Mouse (Mus musculus) heart, embryonic 13.5 days (tissue): Measurements from ENCODE around the gene Hsd3b7. TPM values are rescaled to one million over a fixed set of nuclear protein-coding genes. Genes with fewer than 3 reads are reported as not detected.

ENCODE experiments used
- ATAC-seq: fragments of 200-750 bp; cut with Nextera tagmentation; 2 replicates; pipeline ENCODE4 v1.8.0; 2017; ENCODE audit warnings: moderate TSS enrichment; ENCODE audit not compliant: insufficient number of reproducible peaks, low FRiP score, low TSS enrichment; ENCODE audit errors: extremely low read depth
- H3K27ac ChIP-seq: fragments of 300-500 bp; sonication (generic); replicated peaks from 2 replicates; pipeline ENCODE4 v1.5.1; 2015; ENCODE audit warnings: moderate library complexity, mild to moderate bottlenecking, inconsistent platforms
- H3K27me3 ChIP-seq: fragments of 300-500 bp; sonication (generic); replicated peaks from 2 replicates; pipeline ENCODE4 v1.6.1; 2015; ENCODE audit warnings: mild to moderate bottlenecking, inconsistent platforms
- H3K36me3 ChIP-seq: fragments of 300-500 bp; sonication (generic); 2 replicates; pipeline ENCODE4 v1.6.1; 2015; ENCODE audit warnings: mild to moderate bottlenecking, inconsistent platforms
- H3K4me1 ChIP-seq: fragments of 300-500 bp; sonication (generic); 2 replicates; pipeline ENCODE4 v1.6.1; 2015; ENCODE audit warnings: inconsistent platforms
- H3K4me2 ChIP-seq: fragments of 300-500 bp; sonication (generic); 2 replicates; pipeline ENCODE4 v1.6.1; 2015; ENCODE audit warnings: inconsistent platforms, mild to moderate bottlenecking, moderate library complexity
- H3K4me3 ChIP-seq: fragments of 300-500 bp; sonication (generic); 2 replicates; pipeline ENCODE4 v1.5.1; 2015; ENCODE audit warnings: moderate library complexity, mild to moderate bottlenecking, inconsistent platforms
- H3K9ac ChIP-seq: fragments of 300-500 bp; sonication (generic); 2 replicates; pipeline ENCODE4 v1.6.1; 2015; ENCODE audit warnings: inconsistent platforms, mild to moderate bottlenecking, moderate library complexity
- H3K9me3 ChIP-seq: fragments of 300-500 bp; sonication (generic); 2 replicates; pipeline ENCODE4 v1.6.1; 2016; ENCODE audit warnings: inconsistent platforms
- WGBS: fragments of 180-500 bp; shearing (Covaris S2); methylation state at CpG from one replicate; pipeline ENCODE4 v1.1.7; 2015; ENCODE audit warnings: mixed read lengths; 5-methylcytosine and 5-hydroxymethylcytosine counted together
- polyA plus RNA-seq: library from polyadenylated mRNA; unstranded; fragments of >200 nt; fragmentation: Nextera tagmentation; extraction: Ambion mirVana; gene quantifications from 2 replicates; pipeline ENCODE4 v1.2.1, GENCODE M21; 2015

Gene Hsd3b7
- polyA plus RNA-seq, 1 experiment from 2014 or later, result 19.5 TPM

DNA sequence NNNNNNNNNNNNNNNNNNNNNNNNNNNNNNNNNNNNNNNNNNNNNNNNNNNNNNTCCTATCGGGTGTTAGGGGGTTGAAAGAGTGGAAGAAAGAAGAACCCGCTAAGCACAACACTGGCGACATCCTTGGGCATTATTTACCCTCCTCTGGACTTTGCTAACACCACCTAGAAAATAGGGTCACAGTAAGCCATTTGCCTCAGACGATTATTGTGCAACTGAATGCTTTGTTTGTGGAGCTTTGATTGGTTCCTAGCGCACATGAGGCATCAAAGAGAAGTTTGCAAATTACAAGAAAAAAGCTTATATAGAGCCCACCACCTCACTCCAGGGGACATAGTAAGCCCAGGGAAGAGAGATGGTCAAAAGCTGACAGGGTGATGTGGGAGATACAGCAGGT lies 8.4 kb downstream of the Hsd3b7 start:
- Histone ChIP-seq H3K27me3 (no peaks in the 10 kb centered on the region), H3K4me2 (no peak overlapping the region), H3K9me3 (no peaks in the 10 kb centered on the region), H3K4me3 (no peak overlapping the region), H3K4me1 (peaks cover under 1% of the 10 kb centered on the region; the same call in 1 of the 2 replicates), H3K27ac (no peak overlapping the region), H3K9ac (no peak overlapping the region), H3K36me3 (peaks cover 8% of the 10 kb centered on the region; the same call in 1 of the 2 replicates)
- 63% methylated on average over 5 of the region's 5 CpGs for WGBS
- ATAC-seq, result no peak

DNA sequence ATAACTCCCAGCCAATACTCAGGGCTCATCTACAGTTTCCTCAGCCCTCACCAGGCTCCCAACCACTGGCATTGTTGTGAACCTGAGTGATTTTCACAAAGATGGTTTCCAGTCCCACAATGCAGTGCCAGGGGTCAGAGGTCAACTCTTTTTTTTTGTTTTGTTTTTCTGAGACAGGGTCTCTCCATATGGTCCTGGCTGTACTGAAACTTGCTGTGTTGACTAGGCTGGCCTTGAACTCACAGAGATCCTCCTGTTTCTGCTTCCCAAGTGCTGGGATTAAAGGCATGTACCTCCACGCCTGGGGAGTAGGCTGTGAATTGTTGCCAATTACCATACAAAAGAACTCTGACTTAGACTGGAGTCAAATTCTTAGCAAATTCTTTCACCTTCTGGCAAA lies 9.4 kb downstream of the Hsd3b7 start:
- Histone ChIP-seq H3K27me3 (no peaks in the 10 kb centered on the region), H3K4me1 (peaks cover 8% of the 10 kb centered on the region; the same call in 1 of the 2 replicates), H3K36me3 (peaks cover 8% of the 10 kb centered on the region; the same call in 1 of the 2 replicates), H3K4me3 (no peak overlapping the region), H3K9me3 (no peaks in the 10 kb centered on the region), H3K9ac (no peak overlapping the region), H3K27ac (no peak overlapping the region), H3K4me2 (no peak overlapping the region)
- WGBS, result 81% methylated on average over 1 of the region's 1 CpGs
- no peak for ATAC-seq

DNA sequence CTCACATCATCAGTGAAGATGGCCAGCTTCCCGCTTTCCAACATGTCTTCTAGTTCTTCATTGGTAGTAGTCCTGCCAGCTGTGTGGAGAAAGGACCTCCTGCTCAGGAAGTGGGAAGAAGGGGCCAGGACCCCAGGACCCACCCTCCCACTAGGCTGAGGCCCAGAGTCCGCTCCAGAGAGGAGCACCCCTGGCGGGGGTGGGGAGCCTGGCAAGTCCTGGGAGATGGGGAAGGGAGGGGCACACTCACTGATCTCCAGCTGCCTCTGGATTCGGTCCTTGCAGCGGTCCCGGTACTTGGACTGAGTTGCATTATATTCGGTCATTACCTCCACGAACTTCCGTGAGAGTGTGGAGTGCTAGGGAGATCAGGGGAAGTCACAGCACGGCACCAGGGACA lies 10.2 kb downstream of the Hsd3b7 start:
- no peak for ATAC-seq
- Histone ChIP-seq H3K9ac (no peak overlapping the region), H3K4me2 (no peak overlapping the region), H3K4me1 (peaks cover 11% of the 10 kb centered on the region), H3K27me3 (no peaks in the 10 kb centered on the region), H3K27ac (no peak overlapping the region), H3K36me3 (peaks cover 8% of the 10 kb centered on the region; the same call in 1 of the 2 replicates), H3K4me3 (no peak overlapping the region), H3K9me3 (no peaks in the 10 kb centered on the region)
- WGBS, result 59% methylated on average over 10 of the region's 10 CpGs

DNA sequence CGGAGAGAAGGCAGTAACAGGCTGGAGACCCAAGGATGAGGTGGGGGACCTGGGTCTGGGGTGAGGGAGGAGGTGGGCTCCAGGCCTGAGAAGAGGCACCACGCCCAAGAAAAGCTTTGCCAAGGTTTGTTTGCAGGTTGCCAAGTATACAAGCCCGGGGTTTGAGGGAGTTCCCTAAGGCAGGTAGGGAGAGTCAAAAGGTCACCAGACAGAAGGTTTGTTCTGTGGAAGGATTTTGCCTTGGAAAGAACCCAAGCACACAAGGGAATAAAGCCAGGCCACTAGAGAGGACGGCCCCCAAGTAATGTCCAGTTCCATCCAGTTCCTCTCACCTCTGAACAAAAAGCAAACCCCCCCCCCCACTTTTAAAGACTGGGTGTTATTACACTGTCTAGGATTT lies 10.8 kb downstream of the Hsd3b7 start:
- no peaks in the 10 kb centered on the region for H3K9me3 ChIP-seq
- H3K36me3 ChIP-seq, result peaks cover 8% of the 10 kb centered on the region; the same call in 1 of the 2 replicates
- no peak overlapping the region for H3K27ac ChIP-seq
- H3K4me2 ChIP-seq, result no peak overlapping the region
- H3K27me3 ChIP-seq, result no peaks in the 10 kb centered on the region
- peaks cover 14% of the 10 kb centered on the region for H3K4me1 ChIP-seq
- no peak overlapping the region for H3K4me3 ChIP-seq
- 74% methylated on average over 4 of the region's 4 CpGs for WGBS
- no peak overlapping the region for H3K9ac ChIP-seq
- ATAC-seq, result no peak

DNA sequence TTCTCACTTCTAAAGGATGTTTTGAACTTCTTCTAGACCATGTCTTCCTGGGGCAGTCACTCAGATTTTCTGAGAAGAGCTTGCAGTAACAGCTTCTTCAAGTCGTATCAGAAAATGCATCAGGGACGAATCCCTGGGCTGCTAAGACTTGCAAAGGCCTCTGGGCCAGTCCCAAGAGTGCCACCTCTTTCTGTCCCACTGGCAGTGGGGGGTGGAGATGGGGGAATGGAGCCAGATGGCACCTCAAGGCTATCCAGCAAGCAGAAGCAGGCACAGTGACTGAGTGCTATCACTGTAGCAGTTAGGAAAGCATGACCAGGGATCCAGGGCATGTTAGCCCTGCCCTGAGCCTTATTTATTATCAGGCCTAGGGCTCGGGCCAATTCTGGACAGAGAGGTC lies 11.9 kb downstream of the Hsd3b7 start:
- no peak overlapping the region for H3K4me2 ChIP-seq
- no peak overlapping the region for H3K4me3 ChIP-seq
- peaks cover 14% of the 10 kb centered on the region for H3K4me1 ChIP-seq
- WGBS, result 62% methylated on average over 3 of the region's 3 CpGs
- ATAC-seq, result no peak
- no peaks in the 10 kb centered on the region for H3K9me3 ChIP-seq
- peaks cover 8% of the 10 kb centered on the region; the same call in 1 of the 2 replicates for H3K36me3 ChIP-seq
- H3K9ac ChIP-seq, result no peak overlapping the region
- no peaks in the 10 kb centered on the region for H3K27me3 ChIP-seq
- no peak overlapping the region for H3K27ac ChIP-seq

DNA sequence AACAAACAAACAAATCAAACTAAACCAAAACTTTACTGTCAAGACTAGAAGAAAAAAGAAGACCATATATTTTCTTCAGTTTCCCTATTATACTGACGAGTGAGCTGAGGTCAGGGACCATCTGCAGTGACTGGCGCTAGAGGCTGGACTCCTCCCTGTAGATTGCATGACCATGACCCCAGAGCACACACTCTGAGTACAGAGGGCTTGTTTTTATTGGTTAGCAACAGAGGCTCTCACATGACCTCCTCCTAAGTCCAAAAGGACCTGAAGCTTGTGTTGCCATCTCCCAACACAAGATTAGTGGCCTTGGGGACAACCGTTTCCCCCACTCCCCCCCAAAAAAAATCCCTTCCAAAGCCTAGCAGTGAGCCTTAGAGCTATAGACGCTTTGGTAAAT lies 13.4 kb downstream of the Hsd3b7 start:
- H3K9me3 ChIP-seq, result no peaks in the 10 kb centered on the region
- peaks cover 14% of the 10 kb centered on the region for H3K4me1 ChIP-seq
- no peak overlapping the region for H3K4me3 ChIP-seq
- no peak overlapping the region for H3K9ac ChIP-seq
- 0 out of 2 replicates have a peak overlapping the region, but pooled peaks have one; percentile 14 for H3K4me2 ChIP-seq
- H3K27me3 ChIP-seq, result no peaks in the 10 kb centered on the region
- no peak for ATAC-seq
- peak overlapping the region; percentile 53 for H3K27ac ChIP-seq
- H3K36me3 ChIP-seq, result peaks cover 8% of the 10 kb centered on the region; the same call in 1 of the 2 replicates
- 73% methylated on average over 4 of the region's 4 CpGs for WGBS

DNA sequence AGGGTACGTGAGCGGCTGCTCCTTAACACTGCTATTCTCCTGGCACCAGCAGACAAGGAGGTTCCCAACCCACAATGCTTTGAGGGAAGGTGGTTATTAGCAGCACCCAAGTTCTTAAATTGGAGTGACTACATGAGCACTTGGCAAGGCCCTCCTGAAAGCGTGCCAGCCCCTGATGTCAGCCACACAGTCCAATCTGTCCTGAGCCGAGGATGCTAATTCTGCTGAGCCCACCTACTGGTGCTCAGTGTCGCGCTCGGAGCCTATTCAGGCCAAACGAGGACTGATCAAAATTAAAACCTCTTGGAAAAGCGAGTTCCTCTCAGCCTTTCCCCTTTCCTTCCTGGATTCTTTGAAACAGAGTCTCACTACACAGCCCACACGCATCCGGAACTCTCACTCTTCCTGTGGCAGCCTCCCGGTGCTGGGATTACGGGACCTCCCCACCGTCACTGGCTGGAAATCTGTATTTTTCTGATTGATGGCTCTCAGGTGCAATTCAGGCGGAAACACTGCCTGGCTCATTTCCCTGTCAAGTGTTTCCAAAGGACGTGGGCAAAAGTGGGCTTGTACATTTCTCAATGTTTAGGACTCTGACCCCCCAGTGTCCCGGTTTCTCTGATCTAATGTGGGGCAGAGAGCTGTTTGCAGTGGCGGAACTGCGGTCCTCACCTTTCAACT lies 14.0 kb downstream of the Hsd3b7 start:
- Histone ChIP-seq H3K4me3 (no peak overlapping the region), H3K27ac (peak overlapping the region; percentile 53), H3K4me1 (peaks cover 14% of the 10 kb centered on the region), H3K4me2 (0 out of 2 replicates have a peak overlapping the region, but pooled peaks have one; percentile 14), H3K36me3 (peaks cover 8% of the 10 kb centered on the region; the same call in 1 of the 2 replicates), H3K9ac (no peak overlapping the region), H3K9me3 (no peaks in the 10 kb centered on the region), H3K27me3 (no peaks in the 10 kb centered on the region)
- WGBS, result 65% methylated on average over 19 of the region's 19 CpGs
- ATAC-seq, result no peak

DNA sequence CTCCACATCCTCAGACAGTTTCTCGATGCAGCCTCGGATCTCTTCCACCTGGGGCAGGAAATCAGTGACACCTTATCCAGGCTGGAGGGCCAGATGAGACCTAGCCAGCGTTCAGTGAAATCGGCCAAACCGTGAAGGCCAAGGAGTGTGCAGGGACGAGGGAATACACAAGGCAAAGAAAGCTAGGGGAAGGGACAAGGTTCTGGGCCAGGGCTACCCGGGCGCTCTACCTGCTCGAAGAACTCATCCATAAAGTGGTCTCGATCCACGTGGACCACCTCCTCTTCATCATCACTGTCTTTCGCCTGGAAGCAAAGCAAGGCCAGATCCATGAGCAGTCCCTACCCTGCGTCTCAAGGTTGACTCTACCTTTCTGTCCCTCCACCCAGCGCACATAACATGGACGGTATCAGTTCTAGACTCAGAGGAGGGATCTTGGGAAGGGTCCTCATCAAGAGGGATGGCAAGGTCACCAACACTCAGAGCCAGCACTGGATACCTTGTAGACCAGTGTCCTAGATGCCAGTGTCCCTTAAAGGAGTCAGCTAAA lies 14.8 kb downstream of the Hsd3b7 start:
- WGBS, result 85% methylated on average over 15 of the region's 15 CpGs
- Histone ChIP-seq H3K9ac (no peak overlapping the region; the same call in 1 of the 2 replicates), H3K27ac (no peak overlapping the region; the same call in 1 of the 2 replicates)

DNA sequence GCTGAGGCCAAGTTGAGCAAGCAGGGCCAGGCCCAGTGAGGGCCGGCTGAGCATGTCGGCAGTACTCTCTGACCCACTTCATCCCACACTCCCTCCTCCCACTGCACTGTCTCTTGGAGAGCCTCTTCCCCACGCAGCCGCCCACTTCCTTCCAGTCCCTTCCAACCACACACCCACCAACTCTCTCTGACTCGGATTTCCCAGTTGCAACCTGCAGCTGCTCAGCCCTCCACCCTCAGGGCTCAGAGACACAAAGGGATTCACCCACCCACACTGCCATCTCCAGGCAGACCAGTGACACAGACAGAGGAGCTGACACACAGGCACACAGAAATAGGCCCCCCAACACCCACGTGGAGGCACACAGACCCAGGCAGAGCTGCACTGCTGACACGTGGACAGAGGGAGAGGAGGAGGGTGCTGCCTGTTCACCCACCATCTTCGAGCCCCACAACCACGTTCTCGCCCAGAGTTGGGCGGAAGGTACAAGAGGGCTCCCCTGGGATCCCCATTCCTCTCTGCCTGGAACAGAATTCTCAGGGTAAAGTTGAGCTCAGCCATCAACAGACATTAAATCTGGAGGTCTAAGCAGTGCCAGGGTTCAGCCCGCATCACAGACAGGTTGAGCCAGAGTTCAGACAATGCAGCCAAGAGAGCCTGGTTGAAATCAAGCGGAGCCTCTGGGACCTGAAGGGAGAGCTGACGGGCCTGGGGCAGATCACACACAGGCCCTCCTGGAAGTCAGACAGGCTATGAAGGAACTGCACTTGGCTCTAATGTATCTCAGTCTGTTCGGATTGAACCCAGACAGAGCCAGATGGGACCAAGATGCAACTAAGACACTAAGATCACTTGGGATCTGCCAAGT lies 15.8 kb downstream of the Hsd3b7 start:
- H3K36me3 ChIP-seq, result no peaks in the 10 kb centered on the region
- peak overlapping the region; percentile 44 for H3K9ac ChIP-seq
- no peak overlapping the region for H3K4me3 ChIP-seq
- peaks cover 14% of the 10 kb centered on the region for H3K4me1 ChIP-seq
- no peaks in the 10 kb centered on the region for H3K9me3 ChIP-seq
- no peak overlapping the region; the same call in 1 of the 2 replicates for H3K27ac ChIP-seq
- 54% methylated on average over 15 of the region's 15 CpGs for WGBS
- no peaks in the 10 kb centered on the region for H3K27me3 ChIP-seq
- ATAC-seq, result 0 out of 2 replicates have a peak, but pooled peaks have one; percentile 14
- H3K4me2 ChIP-seq, result no peak overlapping the region

More for the DNA sequence above, 14.8 kb downstream of the Hsd3b7 start:
- Histone ChIP-seq H3K36me3 (peaks cover 4% of the 10 kb centered on the region; the same call in 1 of the 2 replicates), H3K9me3 (no peaks in the 10 kb centered on the region), H3K4me3 (no peak overlapping the region), H3K4me1 (peaks cover 14% of the 10 kb centered on the region), H3K27me3 (no peaks in the 10 kb centered on the region), H3K4me2 (no peak overlapping the region)
- ATAC-seq, result no peak

DNA sequence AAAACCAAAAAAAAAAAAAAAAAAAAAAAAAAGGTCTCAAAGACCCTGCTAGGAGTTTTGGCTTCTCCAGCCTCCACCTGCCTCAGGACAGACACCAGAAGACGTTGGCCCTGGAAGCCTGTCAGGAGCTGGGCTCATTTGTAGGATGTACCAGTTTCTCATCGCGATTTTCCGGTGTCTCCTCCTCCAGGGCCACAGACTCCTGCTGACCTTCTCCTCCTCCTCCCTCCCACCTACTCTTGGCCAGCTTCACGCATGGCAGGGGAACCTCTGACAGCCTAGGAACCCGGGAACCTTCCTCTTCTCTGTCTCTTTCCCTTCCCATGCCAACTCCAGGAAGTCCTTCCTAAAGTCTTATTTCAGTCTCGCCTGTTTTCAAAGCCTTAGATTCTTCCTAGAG lies 16.6 kb downstream of the Hsd3b7 start:
- no peak overlapping the region for H3K4me2 ChIP-seq
- H3K9me3 ChIP-seq, result no peaks in the 10 kb centered on the region
- H3K4me1 ChIP-seq, result peaks cover 14% of the 10 kb centered on the region
- H3K9ac ChIP-seq, result no peak overlapping the region
- no peak overlapping the region for H3K4me3 ChIP-seq
- no peak overlapping the region for H3K27ac ChIP-seq
- ATAC-seq, result no peak
- H3K27me3 ChIP-seq, result no peaks in the 10 kb centered on the region
- no peaks in the 10 kb centered on the region for H3K36me3 ChIP-seq
- 68% methylated on average over 7 of the region's 7 CpGs for WGBS

DNA sequence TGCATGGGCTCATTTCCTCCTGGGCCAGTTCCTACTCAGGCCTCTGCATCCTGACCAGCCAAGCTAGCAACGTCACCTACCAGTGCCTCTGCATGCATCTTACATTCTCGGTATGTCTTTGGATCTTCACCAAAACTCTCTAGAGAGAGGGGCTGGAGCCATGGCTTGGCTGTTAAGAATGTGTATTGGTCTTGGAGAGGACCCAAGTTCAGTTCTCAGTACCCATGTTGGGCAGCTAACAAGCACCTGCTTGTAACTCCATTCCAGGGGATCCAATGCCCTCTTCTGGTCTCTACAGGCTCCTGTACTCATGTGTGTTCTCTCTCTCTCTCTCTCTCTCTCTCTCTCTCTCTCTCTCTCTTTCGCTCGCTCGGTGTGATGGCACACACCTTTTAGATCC lies 17.4 kb downstream of the Hsd3b7 start:
- Histone ChIP-seq H3K36me3 (no peaks in the 10 kb centered on the region), H3K9ac (no peak overlapping the region), H3K4me1 (peaks cover 14% of the 10 kb centered on the region), H3K27ac (no peak overlapping the region), H3K27me3 (no peaks in the 10 kb centered on the region), H3K4me2 (no peak overlapping the region), H3K9me3 (no peaks in the 10 kb centered on the region), H3K4me3 (no peak overlapping the region)
- ATAC-seq, result no peak
- 78% methylated on average over 5 of the region's 5 CpGs for WGBS
